Mouse (Mus musculus): ENCODE measurements around the gene Hbp1.
A peak's percentile ranks its signal among the peaks of the same experiment; 100 is the strongest.

The Hbp1 gene

DNA sequence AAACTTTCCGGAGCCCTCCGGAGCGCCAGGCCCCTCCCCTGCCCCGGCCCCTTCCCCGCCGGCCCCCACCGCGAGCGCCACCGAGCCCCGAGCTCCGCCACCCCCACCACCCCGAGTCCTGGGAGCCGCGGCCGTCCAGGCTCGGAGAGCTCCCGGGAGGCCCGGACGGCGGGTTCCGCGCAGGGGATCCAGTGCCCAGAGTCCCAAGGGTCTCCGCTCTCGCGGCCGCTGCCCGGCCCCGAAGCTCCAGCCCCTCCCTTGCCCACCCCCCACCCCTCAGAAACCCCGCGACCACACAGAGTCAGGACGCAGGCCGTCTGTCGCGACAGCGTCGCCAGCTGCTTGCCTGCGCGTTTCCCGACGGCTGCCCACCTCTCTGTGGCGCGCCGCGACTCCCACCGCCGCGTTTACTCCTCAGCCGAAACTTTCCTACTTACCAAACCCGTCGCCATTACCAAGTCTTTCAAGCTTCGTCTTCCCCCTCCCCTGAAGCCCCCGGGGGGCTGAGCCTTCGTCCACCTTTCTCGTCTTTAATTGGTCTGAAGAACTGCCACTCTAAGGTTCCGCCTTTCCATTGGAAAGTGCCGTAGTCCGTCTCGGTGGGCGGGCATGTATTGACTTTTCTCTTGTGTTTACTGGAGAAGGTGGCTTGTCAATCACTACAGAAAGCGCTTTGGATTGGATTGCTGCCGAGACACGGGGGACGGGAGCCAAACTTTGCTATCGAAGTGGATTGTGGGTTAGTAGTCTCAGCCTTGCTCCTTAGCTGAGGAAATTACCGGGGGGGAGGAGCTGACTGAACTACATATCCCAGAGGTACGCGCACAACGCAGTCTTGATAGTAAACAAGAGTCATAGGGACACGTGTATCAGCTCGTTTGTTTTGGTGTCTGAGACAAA lies at the start of gene Hbp1:
Gene Hbp1, minus strand, starts transcription at position 777 of the 900 bp plus-strand sequence.
- DNase-seq (ENCODE audit: low spot score in 2 of 2), result peak; percentile 99 to 100

DNA sequence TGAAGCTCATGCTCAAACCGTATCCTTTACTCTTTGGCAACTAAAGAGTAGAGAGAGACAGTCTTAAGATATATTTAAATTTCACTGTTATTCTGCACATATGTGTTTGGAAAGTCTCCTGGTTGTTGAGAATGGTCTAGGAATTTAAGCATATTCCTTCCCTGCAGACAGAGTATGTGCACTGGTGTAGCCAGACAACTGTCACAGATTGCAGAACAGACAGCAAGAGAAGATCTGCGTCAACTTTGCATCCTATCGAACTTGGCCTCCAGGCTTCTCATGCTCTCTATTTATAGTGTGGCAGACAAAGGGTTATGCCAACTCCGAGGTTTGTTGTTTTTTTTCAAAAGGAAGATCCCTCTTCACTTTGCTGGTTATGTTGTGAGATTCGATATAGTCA lies 48.4 kb upstream of the Hbp1 start:
- DNase-seq (ENCODE audit: low spot score in 2 of 2), result no peak

DNA sequence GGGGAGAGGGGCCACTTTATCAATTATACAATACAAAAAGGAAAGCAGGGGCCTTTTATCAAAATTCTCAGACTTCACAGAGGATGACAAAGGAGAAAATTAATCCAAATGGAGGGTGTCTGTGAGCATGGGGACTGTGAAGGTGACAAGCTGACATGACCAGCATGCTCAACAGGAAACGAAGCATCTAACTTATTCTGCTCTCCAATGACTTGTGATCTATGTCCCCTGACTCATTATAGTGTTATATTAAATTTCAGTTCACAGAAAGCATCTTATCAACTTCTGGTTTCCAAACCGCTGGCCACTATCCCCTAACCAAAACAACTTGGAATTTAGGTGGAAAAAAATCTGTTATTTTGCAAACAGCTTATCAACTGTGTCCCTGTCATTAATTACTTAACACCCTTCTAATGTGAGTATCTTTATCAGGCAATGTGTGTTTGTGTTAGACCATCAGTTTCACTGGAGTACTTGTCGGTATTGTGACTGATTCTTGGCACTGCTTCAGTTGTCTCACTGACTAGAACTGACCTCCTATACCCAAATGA lies 47.1 kb upstream of the Hbp1 start:
- DNase-seq (ENCODE audit: low spot score in 2 of 2), result no peak

DNA sequence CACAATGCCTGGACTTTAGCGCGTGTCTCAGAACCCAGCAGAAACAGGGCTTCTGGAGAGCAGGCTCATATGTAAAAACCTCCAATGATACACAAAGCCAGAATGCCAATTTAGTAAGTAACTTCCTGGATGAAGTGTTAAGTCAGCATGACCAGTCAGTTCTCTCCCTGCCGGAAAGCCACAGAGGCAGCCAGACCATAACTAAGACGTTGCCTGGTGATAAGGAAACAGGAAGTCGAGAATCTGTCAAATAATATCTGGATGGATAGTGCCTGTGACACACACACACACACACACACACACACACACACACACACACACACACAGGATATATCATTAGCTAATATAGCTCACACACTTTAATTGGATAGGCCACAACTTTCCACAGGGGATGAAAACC lies 46.5 kb upstream of the Hbp1 start:
- no peak for DNase-seq (ENCODE audit: low spot score in 2 of 2)

DNA sequence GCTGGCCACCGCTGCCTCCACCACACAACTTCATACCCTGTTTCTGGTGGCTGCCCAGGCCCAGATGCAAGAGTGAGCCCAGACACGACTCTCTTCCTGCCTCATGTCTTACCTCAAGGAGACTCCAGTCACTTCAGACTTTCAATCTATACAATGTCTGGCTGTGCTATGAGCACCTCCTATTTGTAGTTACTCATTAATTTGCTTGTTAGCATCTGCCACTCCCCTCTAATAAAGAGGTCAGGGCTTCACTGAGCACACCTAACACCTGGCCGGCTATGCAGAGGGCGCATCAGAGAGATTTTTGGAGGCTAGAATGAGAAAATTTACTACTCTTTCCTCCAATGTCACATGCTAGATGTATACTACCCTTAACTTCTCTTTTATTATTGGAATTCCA lies 40.2 kb upstream of the Hbp1 start:
- DNase-seq (ENCODE audit: low spot score in 2 of 2), result no peak

DNA sequence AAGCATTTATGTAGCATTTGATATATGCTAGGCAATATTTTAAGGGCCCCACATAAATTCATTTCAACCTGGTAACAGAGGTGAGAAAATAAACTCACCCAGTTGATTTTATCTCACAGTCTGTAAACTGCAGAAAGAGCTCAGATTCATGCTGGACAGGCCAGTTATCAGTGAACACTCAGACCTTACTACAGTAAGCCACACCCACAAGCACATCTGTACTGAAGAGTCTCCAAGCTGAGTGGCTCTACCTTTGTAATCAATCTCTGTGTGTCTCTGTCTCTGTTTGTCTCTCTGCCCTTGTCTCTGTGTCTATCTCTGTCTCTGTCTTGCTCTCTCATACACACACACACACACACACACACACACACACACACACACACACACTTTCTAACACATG lies 39.4 kb upstream of the Hbp1 start:
- no peak for DNase-seq (ENCODE audit: low spot score in 2 of 2)

DNA sequence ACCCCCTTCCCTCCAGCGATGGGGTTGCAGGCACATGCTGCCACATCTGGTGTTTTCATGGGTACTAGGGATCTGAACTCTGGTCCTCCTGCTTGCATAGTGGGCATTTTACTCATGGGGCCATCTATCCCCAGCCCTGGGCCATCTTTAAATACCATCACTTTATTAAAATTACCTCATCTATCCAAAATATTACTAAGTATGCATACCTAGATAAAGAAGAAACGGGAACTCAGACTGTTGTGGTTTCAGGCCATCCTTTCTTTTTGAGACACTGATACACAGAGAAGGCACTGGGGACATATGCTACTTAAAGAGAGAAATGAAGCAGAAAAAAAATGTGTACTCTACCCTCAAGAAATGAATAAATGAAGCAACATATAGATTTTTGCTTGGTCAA lies 36.1 kb upstream of the Hbp1 start:
- DNase-seq (ENCODE audit: low spot score in 2 of 2), result no peak

DNA sequence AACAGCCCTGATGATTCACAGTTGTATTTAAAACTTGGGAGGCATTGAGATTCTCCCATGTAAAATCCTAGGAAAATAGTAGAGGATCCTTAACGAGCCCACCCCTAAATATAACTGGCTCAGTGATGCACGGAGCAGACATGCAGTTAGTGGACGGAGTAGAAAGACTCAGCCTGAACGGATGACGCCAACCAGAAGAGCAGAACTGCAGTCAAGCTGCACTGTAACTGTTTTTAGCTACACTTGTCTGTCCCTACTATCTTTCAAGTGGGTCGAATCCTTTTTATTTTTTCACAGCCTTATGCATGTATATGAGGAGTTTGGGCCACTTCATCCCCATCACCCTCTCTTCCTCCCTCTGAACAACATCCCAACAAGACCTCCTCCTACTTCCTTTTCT lies 35.4 kb upstream of the Hbp1 start:
- DNase-seq (ENCODE audit: low spot score in 2 of 2), result no peak

DNA sequence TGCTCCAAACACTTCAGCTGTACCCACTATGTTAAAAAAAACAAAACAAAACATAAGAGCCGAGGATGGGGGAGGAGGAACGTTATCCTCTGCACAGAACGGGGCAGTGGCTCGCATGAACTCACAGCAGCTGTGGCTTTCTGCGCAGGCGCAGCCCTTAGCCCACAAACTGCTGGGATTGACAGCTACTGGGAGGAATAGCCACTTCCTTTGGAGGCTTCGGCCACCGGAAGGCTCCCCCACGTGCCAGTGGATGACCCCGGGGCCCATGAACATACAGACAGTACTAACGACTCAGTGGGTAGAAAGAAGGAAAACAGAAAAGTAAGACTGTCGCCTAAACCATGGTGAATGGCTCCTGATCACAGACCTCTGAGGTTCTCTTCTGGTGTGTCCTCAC lies 34.3 kb upstream of the Hbp1 start:
- no peak for DNase-seq (ENCODE audit: low spot score in 2 of 2)

DNA sequence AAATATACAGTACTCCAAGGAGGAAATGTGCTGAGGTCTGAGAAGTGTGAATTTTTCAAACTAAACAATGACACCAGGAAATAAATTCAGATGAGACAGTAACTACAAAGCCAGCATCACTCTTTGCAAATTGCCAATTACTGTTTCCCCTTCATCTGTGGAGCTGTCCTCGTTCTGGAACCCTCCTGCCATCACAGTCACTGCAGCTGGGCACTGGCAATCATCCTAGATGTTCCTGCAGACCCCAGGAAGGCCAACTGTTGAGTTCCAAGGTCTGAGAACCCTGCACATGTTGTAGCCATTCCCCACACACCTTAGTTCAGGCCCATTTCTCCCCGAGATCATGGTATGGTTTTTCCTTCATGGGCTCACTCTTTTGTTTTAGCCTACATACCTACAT lies 33.9 kb upstream of the Hbp1 start:
- no peak for DNase-seq (ENCODE audit: low spot score in 2 of 2)

DNA sequence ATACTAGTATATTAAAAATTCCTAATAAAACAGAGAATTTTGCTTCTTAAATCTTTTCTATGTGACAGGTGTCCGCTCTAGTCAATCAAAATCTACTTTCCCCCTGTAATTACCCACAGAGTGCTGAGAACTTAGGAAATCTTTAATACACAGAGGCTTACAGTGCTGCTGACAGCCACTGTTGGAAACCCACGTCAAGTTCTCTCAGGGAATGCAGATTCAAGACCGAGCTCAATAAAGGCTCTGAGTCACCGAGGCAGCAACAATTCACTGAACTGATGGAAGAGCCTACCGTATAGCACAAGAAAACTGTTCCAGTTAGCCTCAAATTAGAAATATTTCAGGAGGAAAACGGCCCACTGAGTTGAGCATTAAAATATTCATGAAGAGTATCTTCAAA lies 33.4 kb upstream of the Hbp1 start:
- no peak for DNase-seq (ENCODE audit: low spot score in 2 of 2)

DNA sequence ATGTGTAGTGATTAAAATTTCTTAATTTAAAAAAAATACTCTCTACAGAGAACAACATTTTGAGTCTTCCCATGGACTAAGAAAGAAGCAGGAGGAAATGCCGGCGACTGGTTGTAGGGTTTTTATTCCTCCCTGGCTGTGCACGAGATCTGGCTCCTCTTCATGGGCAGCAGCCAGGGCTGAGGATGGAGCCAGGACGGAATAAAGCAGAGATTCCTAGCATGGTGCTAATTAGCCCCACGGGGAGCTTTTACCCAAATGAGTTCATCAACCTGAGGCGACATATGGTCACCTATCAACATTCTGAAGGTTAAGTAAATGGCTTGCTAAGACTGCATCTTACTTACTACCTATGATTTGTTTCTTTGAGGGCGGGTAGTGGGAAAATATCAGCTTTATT lies 32.9 kb upstream of the Hbp1 start:
- DNase-seq (ENCODE audit: low spot score in 2 of 2), result no peak

DNA sequence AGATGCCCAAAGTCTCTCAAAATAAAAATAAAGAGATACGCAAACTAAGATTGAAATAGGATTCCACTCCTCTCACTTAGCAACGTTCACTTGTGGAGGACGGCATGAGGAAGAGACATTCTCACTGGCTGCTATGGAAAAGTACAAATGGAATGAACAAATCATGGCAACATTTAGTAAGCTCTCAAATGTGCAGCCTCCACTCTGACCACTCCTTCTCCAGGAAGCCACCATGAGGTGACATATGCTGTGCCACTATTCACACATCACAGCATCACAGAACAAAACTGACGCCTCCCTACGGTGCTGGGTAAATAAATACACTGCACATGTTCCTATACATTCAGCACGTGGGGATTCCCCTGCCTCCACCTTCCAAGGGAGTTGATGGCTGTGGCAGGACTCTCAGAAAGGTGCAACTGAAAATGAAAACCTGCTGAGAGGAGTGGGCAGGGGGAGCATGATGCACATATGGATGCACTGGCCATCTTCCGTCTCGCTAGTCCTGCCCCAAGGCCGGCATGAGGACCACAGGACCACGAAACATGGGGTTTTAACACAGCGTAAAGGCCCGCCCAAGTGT lies 27.4 kb upstream of the Hbp1 start:
- DNase-seq (ENCODE audit: low spot score in 2 of 2), result no peak

DNA sequence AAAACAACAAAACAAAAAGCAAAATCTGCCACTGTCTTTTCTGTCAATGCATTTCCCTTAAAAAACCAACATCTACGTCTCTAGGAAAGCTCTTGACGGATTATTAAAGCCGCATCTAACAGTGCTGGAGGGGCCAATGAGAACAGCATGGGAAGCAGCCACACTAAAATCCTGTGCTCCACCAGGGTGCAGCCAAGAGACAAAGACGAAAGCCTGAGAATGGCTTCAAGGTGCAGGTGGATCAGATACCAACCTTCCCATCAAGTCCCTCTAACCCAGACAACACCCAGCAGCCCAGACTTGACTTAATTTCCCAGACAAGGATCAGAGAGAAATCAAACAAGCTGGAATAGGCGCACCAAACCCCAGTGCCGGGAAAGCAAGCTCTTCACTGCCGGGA lies 26.2 kb upstream of the Hbp1 start:
- no peak for DNase-seq (ENCODE audit: low spot score in 2 of 2)

DNA sequence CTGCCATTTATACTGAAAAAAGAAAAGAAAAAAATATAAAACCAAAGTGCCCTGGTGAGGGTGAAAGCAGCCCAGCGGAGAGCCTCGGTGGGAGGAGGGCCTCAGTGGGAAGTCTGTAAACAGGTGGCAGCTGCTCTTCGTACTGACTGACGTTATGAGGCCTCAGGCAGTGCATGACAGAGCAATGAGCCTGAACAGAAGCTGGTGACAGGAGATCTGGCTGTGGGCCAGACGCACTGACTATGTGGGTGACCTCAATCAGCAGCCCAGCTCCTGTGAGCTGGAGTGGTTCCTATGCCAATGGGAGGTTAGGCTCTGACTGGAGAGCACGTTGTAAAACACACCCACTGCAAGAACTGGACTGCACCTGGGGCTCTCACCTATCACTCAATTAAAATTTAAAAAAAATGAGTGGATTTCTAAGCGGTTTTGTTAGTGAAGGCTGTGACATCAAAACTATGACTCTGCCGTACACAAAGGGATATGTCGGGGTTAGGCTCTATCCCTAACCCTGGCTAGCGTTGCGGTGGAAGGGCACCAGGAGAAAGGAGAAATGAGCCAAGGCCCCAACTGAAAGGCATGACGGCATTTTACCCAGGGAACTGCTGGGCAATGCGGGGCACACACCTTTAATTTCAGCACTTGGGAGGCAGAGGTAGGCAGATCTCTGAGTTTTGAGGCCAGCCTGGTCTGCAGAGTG lies 23.3 kb upstream of the Hbp1 start:
- DNase-seq (ENCODE audit: low spot score in 2 of 2), result no peak

DNA sequence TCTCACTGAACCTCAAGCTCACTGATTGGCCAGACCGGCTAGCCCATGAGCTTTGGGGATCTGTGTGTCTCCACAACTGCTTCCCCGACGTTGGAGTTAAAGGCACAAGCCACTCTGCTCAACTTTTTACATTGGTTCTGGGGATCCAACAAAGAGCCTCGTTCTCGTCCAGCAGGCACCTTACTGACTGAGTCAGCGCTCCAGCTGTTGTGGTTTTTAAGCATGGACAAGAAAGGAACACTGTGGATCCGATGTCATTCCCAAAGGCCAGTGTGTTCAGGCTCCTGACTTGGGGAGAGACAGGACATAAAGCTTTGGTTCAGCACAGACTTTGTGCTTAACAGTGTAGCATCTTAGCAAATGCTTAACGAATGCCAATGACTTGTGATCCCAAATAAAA lies 21.2 kb upstream of the Hbp1 start:
- DNase-seq (ENCODE audit: low spot score in 2 of 2), result no peak

DNA sequence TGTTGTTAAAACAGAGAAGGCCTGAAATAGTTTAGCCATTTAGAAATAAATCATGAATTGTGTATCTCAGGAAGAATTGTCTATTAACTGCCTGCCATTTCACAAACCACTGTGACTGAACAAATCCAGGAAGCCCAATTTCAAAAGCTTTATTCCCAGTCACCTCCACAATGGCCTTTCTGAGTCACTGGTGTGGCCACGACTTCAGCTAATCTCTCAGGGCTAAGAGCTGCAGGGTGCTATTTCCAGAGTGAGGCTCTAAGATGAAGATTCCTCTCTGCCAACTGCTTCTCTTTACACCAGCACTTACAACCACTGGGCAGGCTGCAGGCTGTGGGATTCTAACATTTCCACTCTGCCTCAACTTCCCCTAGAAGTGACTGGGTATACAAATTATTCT lies 18.8 kb upstream of the Hbp1 start:
- no peak for DNase-seq (ENCODE audit: low spot score in 2 of 2)

DNA sequence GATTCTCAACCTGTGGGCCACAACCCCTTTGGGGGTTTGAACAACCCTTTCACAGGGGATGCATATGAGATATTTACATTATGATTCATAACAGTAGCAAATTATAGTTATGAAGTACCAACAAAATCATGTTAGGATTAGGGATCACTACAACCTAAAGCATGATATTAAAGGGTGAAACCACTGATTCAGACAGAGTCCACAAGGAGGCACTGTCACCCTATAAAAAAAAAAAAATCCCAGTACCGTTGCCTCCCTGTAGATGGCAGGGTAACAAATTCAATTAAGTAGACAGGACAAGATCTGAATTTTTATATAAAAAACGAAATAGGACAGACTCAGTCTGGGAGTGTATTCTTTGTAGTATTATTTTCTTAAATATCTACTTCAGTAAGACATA lies 17.2 kb upstream of the Hbp1 start:
- DNase-seq (ENCODE audit: low spot score in 2 of 2), result no peak

DNA sequence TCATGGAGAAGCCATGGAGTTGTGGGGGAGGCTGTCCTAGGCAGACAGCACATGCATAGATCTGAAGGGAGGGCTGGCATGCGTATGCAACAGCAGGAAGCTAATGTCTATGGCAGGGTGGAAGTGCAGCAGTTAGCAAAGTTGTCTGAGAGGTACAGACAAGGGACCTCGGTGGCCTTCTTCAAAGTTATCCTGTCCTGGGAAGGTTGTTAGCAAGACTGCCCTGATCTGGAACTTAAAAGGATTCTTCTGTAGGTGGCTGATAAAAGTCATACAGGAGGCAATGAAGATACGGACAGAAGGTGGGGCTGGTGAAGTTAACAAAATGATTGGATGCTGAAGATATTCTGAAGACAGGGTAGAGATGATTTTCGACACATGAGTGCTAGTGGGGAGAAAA lies 16.1 kb upstream of the Hbp1 start:
- no peak for DNase-seq (ENCODE audit: low spot score in 2 of 2)

DNA sequence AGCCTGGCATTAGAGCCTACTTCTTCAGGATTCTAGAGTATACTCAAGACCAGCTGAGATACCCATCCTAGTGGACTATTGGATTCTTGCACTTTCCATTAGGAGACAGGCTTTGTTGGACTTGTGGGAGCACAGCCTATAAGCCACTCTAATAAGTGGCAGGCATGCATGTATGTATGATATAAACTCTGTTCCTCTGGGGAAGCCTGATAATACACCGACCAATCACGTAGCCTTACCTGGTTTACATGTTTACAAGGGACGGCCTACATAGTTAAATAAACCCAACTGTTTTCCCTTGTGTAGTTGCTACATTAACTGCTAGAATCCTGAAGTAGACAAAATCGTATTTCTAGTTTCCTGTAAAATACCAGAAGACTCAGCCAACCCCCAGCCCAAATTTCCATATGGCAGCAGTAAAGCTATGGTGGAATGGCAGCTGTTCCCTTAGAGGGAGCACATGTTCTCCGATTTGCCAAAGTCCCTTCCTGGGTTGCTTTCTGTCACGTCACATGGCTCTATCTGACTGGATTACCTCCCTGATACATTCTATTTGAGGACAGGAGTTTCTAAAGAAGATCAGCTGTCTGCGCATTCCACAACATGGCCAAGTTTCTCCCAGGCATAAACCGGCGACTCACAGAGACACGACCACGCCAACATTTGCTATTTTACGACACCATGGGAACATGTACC lies 15.3 kb upstream of the Hbp1 start:
- no peak for DNase-seq (ENCODE audit: low spot score in 2 of 2)

DNA sequence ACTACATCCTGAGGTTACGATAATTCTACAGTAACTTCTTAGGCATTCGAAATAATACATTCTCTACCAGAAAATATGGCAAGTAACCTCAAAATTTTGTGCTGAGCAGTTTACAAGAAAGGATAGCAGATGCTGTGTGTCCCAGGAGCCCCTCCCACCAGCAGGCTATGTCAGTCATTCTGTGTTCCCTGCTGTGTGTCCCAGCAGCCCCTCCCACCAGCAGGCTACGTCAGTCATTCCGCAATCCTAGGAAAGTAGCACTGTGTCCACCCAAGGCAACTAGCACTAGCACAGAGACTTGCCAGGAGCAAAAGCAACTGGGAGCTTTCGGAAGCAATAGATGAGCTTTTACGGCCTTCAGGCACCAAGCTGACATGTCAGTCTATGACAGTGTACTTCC lies 13.7 kb upstream of the Hbp1 start:
- no peak for DNase-seq (ENCODE audit: low spot score in 2 of 2)

DNA sequence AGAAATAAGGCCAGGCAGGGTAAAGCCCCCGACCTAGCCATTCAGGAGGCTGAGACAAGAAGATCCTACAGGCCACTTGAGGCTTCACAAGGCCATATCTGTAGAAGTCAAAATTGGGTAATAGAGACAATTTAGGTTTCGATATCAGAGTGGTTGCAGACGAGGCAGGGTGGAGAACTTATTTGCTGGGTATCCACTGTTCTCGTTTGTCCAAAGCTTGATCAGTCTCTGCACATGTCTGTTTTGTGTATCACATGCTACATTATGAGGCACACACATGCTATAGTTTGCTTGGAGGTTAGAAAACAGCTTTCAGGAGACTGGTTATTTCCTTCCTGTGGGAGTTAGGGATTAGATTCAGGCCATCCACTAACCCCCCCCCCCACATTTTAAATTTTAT lies 5.5 kb upstream of the Hbp1 start:
- no peak for DNase-seq (ENCODE audit: low spot score in 2 of 2)

Measured in frontal cortex, postnatal 10 days (tissue).